Mouse (Mus musculus) forebrain, embryonic 12.5 days (tissue): ENCODE data around the gene Prmt7. TPM values are rescaled to one million over a fixed set of nuclear protein-coding genes. Genes with fewer than 3 reads are reported as not detected.

Experiments used
- ATAC-seq: fragments of 200-750 bp; cut with Nextera tagmentation; 2 replicates; pipeline ENCODE4 v1.8.0; 2017; ENCODE audit warnings: moderate TSS enrichment; ENCODE audit not compliant: low FRiP score
- H3K27ac ChIP-seq: fragments of 300-500 bp; sonication (generic); 2 replicates; pipeline ENCODE4 v1.5.1; 2016; ENCODE audit warnings: mild to moderate bottlenecking
- H3K27me3 ChIP-seq: fragments of 300-500 bp; sonication (generic); 2 replicates; pipeline ENCODE4 v1.6.1; 2016; ENCODE audit warnings: mild to moderate bottlenecking
- H3K36me3 ChIP-seq: fragments of 300-500 bp; sonication (generic); replicated peaks from 2 replicates; pipeline ENCODE4 v1.6.1; 2016; ENCODE audit warnings: mild to moderate bottlenecking
- H3K4me1 ChIP-seq: fragments of 300-500 bp; sonication (generic); 2 replicates; pipeline ENCODE4 v1.6.1; 2016
- H3K4me2 ChIP-seq: fragments of 300-500 bp; sonication (generic); 2 replicates; pipeline ENCODE4 v1.6.1; 2016; ENCODE audit warnings: mild to moderate bottlenecking, moderate library complexity
- H3K4me3 ChIP-seq: fragments of 300-500 bp; sonication (generic); replicated peaks from 2 replicates; pipeline ENCODE4 v1.5.1; 2016; ENCODE audit warnings: mild to moderate bottlenecking
- H3K9ac ChIP-seq: fragments of 300-500 bp; sonication (generic); 2 replicates; pipeline ENCODE4 v1.6.1; 2016; ENCODE audit warnings: mild to moderate bottlenecking
- H3K9me3 ChIP-seq: fragments of 300-500 bp; sonication (generic); 2 replicates; pipeline ENCODE4 v1.6.1; 2016
- WGBS: fragments of 180-500 bp; shearing (Covaris S2); methylation state at CpG from one replicate; pipeline ENCODE4 v1.1.7; 2016; 5-methylcytosine and 5-hydroxymethylcytosine counted together
- polyA plus RNA-seq: library from polyadenylated mRNA; unstranded; fragments of >200 nt; fragmentation: Nextera tagmentation; extraction: Ambion mirVana; gene quantifications from 2 replicates; pipeline ENCODE4 v1.2.1, GENCODE M21; 2016

Prmt7 gene
- polyA plus RNA-seq, 1 experiment from 2014 or later: 58.7 TPM

DNA sequence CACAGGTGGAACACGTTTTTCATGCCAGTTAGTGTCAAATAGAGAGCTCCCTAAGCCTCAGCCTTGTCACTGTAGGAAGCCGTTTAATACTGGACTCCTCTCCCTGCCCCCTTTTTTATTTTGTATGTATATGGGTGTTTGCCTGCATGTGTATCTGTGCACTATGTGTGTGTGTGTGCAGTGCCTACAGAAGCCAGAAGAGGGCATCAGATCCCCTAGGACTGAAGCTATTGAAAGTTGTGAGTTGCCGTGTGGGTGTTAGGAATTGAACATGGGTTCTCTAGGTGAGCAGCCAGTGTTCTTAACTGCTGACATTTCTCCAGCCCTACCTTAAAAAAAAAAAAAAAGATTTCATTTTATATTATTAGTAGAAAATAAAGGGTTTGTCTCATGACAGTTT lies 89.0 kb downstream of the Prmt7 start:
- ATAC-seq: no peak
- H3K9ac ChIP-seq: no peak overlapping the region
- H3K4me1 ChIP-seq: peaks cover 5% of the 10 kb centered on the region
- no peaks in the 10 kb centered on the region for H3K27me3 ChIP-seq
- no peaks in the 10 kb centered on the region for H3K36me3 ChIP-seq
- WGBS: 87% methylated on average over 3 of the region's 3 CpGs
- no peak overlapping the region for H3K4me3 ChIP-seq
- H3K9me3 ChIP-seq: no peaks in the 10 kb centered on the region
- H3K4me2 ChIP-seq: no peak overlapping the region
- H3K27ac ChIP-seq: no peak overlapping the region

DNA sequence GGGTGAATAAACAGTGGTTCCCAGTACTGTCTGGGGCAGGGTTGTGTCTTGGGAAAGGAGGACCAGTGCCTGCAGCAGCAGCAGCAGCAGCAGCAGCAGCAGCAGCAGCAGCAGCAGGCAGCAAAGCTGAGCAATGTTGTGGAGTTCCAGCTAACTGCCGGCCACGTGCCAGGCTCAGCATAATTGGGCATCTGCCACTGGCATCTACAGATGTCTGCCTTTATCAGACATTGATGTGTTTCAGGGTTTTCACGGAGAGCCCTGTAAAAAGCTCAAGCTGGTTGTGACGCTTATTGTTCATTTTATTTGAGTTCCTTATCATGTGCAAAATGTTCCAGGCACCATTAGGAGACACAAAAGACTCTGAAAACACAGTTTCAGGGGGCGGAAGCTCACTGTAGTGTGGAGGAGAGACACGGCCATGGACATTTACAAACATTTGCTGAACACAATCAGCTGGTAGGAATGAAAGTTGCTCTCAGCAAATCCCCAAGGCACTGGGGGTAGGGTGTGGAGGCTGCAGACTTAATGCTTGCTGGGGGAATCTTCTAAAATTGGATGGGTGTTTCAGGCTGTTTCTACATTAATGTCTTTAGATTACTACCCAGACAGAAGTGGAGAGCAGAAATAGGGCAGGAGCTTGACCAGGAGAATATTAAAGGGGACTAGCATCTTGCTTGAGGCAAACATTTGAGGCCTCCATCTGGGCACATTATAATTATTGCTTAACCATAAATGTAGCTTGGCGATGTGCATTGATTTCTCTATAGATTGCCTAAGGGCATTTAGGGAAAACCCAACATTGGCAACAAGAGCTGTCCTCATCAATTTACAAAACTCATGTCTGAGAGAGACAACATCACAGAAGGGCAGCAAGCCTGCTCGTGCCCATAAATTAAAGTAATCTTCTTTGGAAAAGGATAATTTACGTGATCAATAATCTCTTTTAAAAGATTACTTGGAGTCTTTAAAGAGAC lies 90.3 kb downstream of the Prmt7 start:
- Histone ChIP-seq H3K27me3 (no peaks in the 10 kb centered on the region), H3K9ac (no peak overlapping the region), H3K36me3 (no peaks in the 10 kb centered on the region), H3K4me3 (no peak overlapping the region), H3K9me3 (no peaks in the 10 kb centered on the region), H3K27ac (peak overlapping the region; percentile 27; the same call in 1 of the 2 replicates), H3K4me1 (peaks cover 5% of the 10 kb centered on the region), H3K4me2 (no peak overlapping the region)
- ATAC-seq: no peak
- 70% methylated on average over 9 of the region's 9 CpGs for WGBS

Other genes with a start within 250 kb of the Prmt7 start
- 12.0 and 13.0 TPM in 2 replicates for gene Slc12a4, start 244.8 kb upstream of the Prmt7 start, polyA plus RNA-seq
- gene Dpep3, start 231.5 kb upstream of the Prmt7 start, polyA plus RNA-seq: not detected in 2 replicates
- gene Dus2, start 219.6 kb upstream of the Prmt7 start, polyA plus RNA-seq: 15.4 and 18.4 TPM in 2 replicates
- gene Dpep2nb, start 205.0 kb upstream of the Prmt7 start, polyA plus RNA-seq: not detected in 2 replicates
- gene Ddx28, start 199.1 kb upstream of the Prmt7 start, polyA plus RNA-seq: 19.5 and 20.1 TPM in 2 replicates
- gene Nfatc3, start 152.1 kb upstream of the Prmt7 start, polyA plus RNA-seq: 4.9 and 6.6 TPM in 2 replicates
- gene Esrp2, start 74.0 kb upstream of the Prmt7 start, polyA plus RNA-seq: 1.9 TPM in 2 replicates
- gene Pla2g15, start 60.5 kb upstream of the Prmt7 start, polyA plus RNA-seq: 13.8 and 15.8 TPM in 2 replicates
- 72.9 and 79.8 TPM in 2 replicates for gene Slc7a6, start 42.1 kb upstream of the Prmt7 start, polyA plus RNA-seq
- gene Slc7a6os, start within 50 bp of the Prmt7 start, polyA plus RNA-seq: 33.3 and 37.0 TPM in 2 replicates
- gene Smpd3, start 127.1 kb downstream of the Prmt7 start, polyA plus RNA-seq: 24.4 and 30.0 TPM in 2 replicates
- gene Zfp90, start 204.4 kb downstream of the Prmt7 start, polyA plus RNA-seq: 36.5 and 41.1 TPM in 2 replicates